Mouse (Mus musculus): ENCODE results near the gene Alkbh6. TPM values are rescaled to one million over a fixed set of nuclear protein-coding genes. Genes with fewer than 3 reads are reported as not detected.
A peak's percentile ranks its signal among the peaks of the same experiment; 100 is the strongest.

The Alkbh6 gene
- polyA plus RNA-seq, 1 experiment from 2014 or later, result 72.1 TPM

DNA sequence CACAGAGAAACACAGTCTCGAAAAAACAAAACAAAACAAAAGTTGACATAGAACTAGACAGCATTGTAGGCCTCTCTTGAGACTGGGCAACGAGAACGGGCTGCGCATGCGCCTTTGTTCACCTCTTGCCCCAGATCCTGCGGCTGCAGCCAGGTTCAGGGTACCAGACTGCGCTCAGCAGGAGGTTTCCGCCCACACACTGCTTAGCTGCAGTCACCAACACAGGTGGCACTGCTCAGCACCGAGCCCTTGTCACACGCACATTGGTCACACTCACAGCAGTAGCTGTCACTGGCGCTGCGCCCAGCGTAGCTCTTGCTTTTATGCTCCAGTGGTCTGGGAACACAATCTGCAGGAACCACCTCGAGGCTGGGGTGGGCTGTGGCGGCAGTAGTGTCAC, 18.6 kb downstream of the Alkbh6 start:
- no peak overlapping the region for H3K9ac ChIP-seq
- ATAC-seq (ENCODE audit: insufficient read depth) (peak; percentile 81), DNase-seq (peak; percentile 94)

GRCm38 (mm10) chr7:30328379-30328778, 19.9 kb downstream of the Alkbh6 start:
- no peak for TF ChIP-seq CTCF (IDR thresholded peaks at IDR 0.05; ENCODE audit: low read depth)
- WGBS, result 48% methylated on average over 10 of the region's 10 CpGs
- Histone ChIP-seq H3K4me2 (no peak overlapping the region), H3K27ac (ENCODE audit: low read depth) (0 out of 2 replicates have a peak overlapping the region, but pooled peaks have one; percentile 18), H3K9ac (no peak overlapping the region), H3K27me3 (ENCODE audit: insufficient read depth, low read length) (no peaks in the 10 kb centered on the region), H3K4me1 (ENCODE audit: insufficient read depth) (peaks cover 23% of the 10 kb centered on the region), H3K9me3 (ENCODE audit: low read depth, low read length) (0 out of 2 replicates have a peak, but pooled peaks cover 3% of the 10 kb centered on the region), H3K36me3 (ENCODE audit: insufficient read depth) (no peaks in the 10 kb centered on the region), H3K4me3 (ENCODE audit: low read depth, low read length) (no peak overlapping the region)
- ATAC-seq (ENCODE audit: insufficient read depth), result no peak
- DNase-seq, result no peak

More for the DNA sequence above, 18.6 kb downstream of the Alkbh6 start:
- Histone ChIP-seq H3K27me3 (ENCODE audit: insufficient read depth, low read length) (no peaks in the 10 kb centered on the region), H3K4me1 (ENCODE audit: insufficient read depth) (peaks cover 20% of the 10 kb centered on the region), H3K36me3 (ENCODE audit: insufficient read depth) (no peaks in the 10 kb centered on the region), H3K9me3 (ENCODE audit: low read depth, low read length) (0 out of 2 replicates have a peak, but pooled peaks cover 3% of the 10 kb centered on the region), H3K27ac (ENCODE audit: low read depth) (peak overlapping the region; percentile 77), H3K4me2 (peak overlapping the region; percentile 4; the same call in 1 of the 2 replicates), H3K4me3 (ENCODE audit: low read depth, low read length) (no peak overlapping the region)
- TF ChIP-seq CTCF (IDR thresholded peaks at IDR 0.05; ENCODE audit: low read depth), result 0 out of 2 replicates have a peak, but pooled peaks have one; percentile 2
- 30% methylated on average over 15 of the region's 15 CpGs for WGBS

DNA sequence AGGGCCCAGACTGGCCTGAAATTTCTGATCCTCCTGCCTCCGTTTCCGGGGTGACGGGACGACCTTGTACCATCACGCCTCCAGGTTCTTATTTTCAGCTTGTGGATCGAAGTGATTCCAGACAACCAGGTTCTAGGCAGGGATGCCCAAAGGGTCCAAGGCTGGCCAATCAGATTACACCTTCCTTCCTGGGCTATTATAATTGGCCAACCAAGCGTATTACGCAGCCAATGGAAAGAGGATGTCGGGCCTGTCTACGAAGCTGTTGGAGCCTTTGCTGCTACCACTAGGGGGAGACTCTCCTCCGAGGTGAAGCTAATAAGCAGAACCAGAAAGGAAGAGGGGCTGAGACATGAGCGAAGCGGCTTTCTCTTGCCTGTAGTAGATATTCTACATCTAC, 23.4 kb downstream of the Alkbh6 start:
- H3K27me3 ChIP-seq (ENCODE audit: insufficient read depth, low read length), result peaks cover 19% of the 10 kb centered on the region
- H3K4me1 ChIP-seq (ENCODE audit: insufficient read depth), result peaks cover 27% of the 10 kb centered on the region
- H3K9ac ChIP-seq, result no peak overlapping the region
- H3K9me3 ChIP-seq (ENCODE audit: low read depth, low read length), result no peaks in the 10 kb centered on the region
- 10% methylated on average over 13 of the region's 13 CpGs for WGBS
- H3K4me3 ChIP-seq (ENCODE audit: low read depth, low read length), result no peak overlapping the region
- peak overlapping the region; percentile 45 for H3K4me2 ChIP-seq
- no peaks in the 10 kb centered on the region for H3K36me3 ChIP-seq (ENCODE audit: insufficient read depth)
- H3K27ac ChIP-seq (ENCODE audit: low read depth), result no peak overlapping the region
- DNase-seq, result peak; percentile 93
- ATAC-seq (ENCODE audit: insufficient read depth), result peak; percentile 47
- TF ChIP-seq CTCF (IDR thresholded peaks at IDR 0.05; ENCODE audit: low read depth), result peak; percentile 88

DNA sequence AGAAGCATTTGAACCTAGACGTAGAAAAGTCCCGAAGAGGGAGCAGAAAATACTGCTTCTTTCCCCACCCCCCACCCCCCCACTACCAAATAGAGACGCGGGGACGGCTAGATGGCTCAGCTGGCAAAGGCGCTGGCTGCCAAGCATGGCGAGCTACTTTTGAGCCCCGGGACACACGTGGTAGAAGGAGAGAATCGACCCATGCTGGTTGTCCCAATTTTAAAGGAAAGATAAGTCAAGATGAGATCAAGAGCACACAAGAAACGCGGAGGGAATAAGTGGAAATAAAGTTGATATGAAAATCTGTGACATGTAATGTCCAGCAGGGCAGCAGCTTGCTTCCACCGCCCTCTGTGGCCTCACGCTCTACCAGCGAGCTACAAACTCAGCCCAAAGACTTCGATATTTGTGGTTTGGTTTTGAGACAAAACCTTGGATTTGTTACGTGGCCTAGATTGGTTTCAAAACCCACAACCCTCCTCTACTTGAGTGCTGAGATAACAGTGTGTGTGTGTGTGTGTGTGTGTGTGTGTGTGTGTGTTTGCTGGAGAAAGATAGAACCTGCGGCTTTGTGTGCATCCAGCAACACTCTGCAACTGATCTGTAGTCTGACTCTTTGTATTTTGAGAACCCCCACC, 24.2 kb downstream of the Alkbh6 start:
- no peak overlapping the region for H3K9ac ChIP-seq
- peaks cover 19% of the 10 kb centered on the region for H3K27me3 ChIP-seq (ENCODE audit: insufficient read depth, low read length)
- H3K4me3 ChIP-seq (ENCODE audit: low read depth, low read length), result no peak overlapping the region
- peak overlapping the region; percentile 45 for H3K4me2 ChIP-seq
- peaks cover 21% of the 10 kb centered on the region for H3K4me1 ChIP-seq (ENCODE audit: insufficient read depth)
- no peak for ATAC-seq (ENCODE audit: insufficient read depth)
- no peaks in the 10 kb centered on the region for H3K36me3 ChIP-seq (ENCODE audit: insufficient read depth)
- H3K27ac ChIP-seq (ENCODE audit: low read depth), result peak overlapping the region; percentile 58; the same call in 1 of the 2 replicates
- H3K9me3 ChIP-seq (ENCODE audit: low read depth, low read length), result no peaks in the 10 kb centered on the region
- WGBS, result 53% methylated on average over 18 of the region's 18 CpGs
- TF ChIP-seq CTCF (IDR thresholded peaks at IDR 0.05; ENCODE audit: low read depth), result no peak
- DNase-seq, result peak; percentile 20

GRCm38 (mm10) chr7:30333436-30333835, 24.9 kb downstream of the Alkbh6 start:
- H3K36me3 ChIP-seq (ENCODE audit: insufficient read depth), result no peaks in the 10 kb centered on the region
- peaks cover 14% of the 10 kb centered on the region for H3K4me1 ChIP-seq (ENCODE audit: insufficient read depth)
- peak; percentile 73 for ATAC-seq (ENCODE audit: insufficient read depth)
- peaks cover 19% of the 10 kb centered on the region for H3K27me3 ChIP-seq (ENCODE audit: insufficient read depth, low read length)
- peak; percentile 95 for DNase-seq
- H3K9me3 ChIP-seq (ENCODE audit: low read depth, low read length), result no peaks in the 10 kb centered on the region
- H3K4me3 ChIP-seq (ENCODE audit: low read depth, low read length), result no peak overlapping the region
- TF ChIP-seq CTCF (IDR thresholded peaks at IDR 0.05; ENCODE audit: low read depth), result no peak
- 7% methylated on average over 4 of the region's 4 CpGs for WGBS
- no peak overlapping the region for H3K27ac ChIP-seq (ENCODE audit: low read depth)
- no peak overlapping the region for H3K4me2 ChIP-seq
- no peak overlapping the region for H3K9ac ChIP-seq

DNA sequence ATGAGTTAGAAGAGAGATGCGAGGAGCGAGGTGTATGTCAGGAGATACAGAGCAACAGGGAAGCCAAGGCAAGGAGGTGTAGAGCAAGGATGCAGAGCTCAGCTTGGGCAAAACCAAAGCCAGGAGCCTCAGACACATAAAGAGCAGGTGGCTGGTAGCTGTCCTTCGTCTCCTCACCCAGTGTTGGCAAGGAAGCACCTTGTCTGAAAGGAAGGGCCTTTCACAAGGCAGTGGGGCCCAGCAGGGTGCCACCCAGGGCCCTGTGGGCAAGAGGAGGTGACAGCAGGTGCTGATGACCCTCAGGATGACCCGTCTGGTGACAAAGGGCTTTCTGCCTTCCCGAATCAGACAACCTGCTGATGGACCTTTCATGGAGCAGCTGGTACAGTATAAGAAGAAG, 26.0 kb downstream of the Alkbh6 start:
- no peaks in the 10 kb centered on the region for H3K9me3 ChIP-seq (ENCODE audit: low read depth, low read length)
- no peak overlapping the region for H3K4me2 ChIP-seq
- 68% methylated on average over 5 of the region's 5 CpGs for WGBS
- no peak overlapping the region for H3K27ac ChIP-seq (ENCODE audit: low read depth)
- no peak for ATAC-seq (ENCODE audit: insufficient read depth)
- no peak overlapping the region for H3K4me3 ChIP-seq (ENCODE audit: low read depth, low read length)
- no peak for TF ChIP-seq CTCF (IDR thresholded peaks at IDR 0.05; ENCODE audit: low read depth)
- H3K36me3 ChIP-seq (ENCODE audit: insufficient read depth), result no peaks in the 10 kb centered on the region
- peaks cover 13% of the 10 kb centered on the region for H3K4me1 ChIP-seq (ENCODE audit: insufficient read depth)
- H3K9ac ChIP-seq, result no peak overlapping the region
- no peak for DNase-seq
- peaks cover 19% of the 10 kb centered on the region for H3K27me3 ChIP-seq (ENCODE audit: insufficient read depth, low read length)

DNA sequence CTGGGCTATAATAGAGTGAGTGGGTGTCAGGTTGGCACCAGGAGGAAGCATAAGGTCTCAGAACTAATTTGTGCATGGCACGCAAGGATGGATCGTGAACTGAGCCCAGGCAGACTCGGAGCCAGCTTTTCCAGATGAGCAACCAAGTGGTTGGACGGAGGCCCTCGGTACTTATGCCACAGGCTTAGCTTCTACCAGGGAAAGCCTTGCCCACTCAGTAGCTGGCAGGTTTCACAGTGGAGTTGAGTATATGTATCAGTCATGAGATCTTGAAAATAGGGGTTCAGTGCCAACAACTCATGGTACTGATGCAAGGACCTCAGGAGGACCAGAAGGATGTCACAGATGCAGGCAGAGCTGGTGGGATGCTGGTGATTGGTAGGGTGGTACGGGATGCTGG, 27.2 kb downstream of the Alkbh6 start:
- Histone ChIP-seq H3K27ac (ENCODE audit: low read depth) (no peak overlapping the region), H3K4me2 (no peak overlapping the region), H3K27me3 (ENCODE audit: insufficient read depth, low read length) (peaks cover 19% of the 10 kb centered on the region), H3K36me3 (ENCODE audit: insufficient read depth) (no peaks in the 10 kb centered on the region), H3K9ac (no peak overlapping the region), H3K4me3 (ENCODE audit: low read depth, low read length) (no peak overlapping the region), H3K9me3 (ENCODE audit: low read depth, low read length) (no peaks in the 10 kb centered on the region), H3K4me1 (ENCODE audit: insufficient read depth) (peaks cover 13% of the 10 kb centered on the region)
- ATAC-seq (ENCODE audit: insufficient read depth), result no peak
- WGBS, result 66% methylated on average over 6 of the region's 6 CpGs
- no peak for DNase-seq
- TF ChIP-seq CTCF (IDR thresholded peaks at IDR 0.05; ENCODE audit: low read depth), result no peak

Measured in lung, embryonic 14.5 days (tissue).